Comparison of ENCODE assay signal across 15 mouse cellular contexts in the genomic region with DNA sequence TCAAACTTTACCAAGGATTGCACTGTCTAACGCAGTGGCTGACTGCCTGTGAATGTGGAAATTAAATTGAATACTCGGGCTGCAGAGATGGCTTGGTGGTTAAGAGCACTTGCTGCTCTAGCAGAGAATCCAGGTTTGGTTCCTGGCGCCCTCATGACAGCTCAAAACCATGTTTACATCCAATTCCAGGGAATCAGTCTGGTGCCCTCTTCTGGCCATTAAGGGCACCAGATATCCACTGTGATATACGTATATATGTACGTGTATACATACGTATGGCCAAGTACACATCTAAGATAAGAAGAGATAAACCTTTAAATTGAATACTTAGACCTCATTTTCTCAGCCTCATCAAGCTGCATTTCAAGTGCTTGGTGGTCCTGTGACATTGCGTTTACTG. TPM values are rescaled to one million over a fixed set of nuclear protein-coding genes. Genes with fewer than 3 reads are reported as not detected.
DNase-seq lines count a peak whose midpoint lies in the region; ATAC-seq and TF ChIP-seq lines count a peak whose summit lies in the region.
"Had no signal": no experiment of that assay in that cellular context is flagged by ENCODE, and none has a peak within 500 bp of the region (broad histone marks: within the 10 kb centered on the region; RNA-seq: fewer than 3 reads in every experiment).

No protein-coding gene starts in this region.

- H3K4me3 ChIP-seq in forebrain, embryonic 13.5 days: 0 out of 2 replicates have a peak overlapping the region, but pooled peaks have one; percentile 1
- H3K4me3 ChIP-seq in forebrain, embryonic 15.5 days: no peak overlapping the region
- no peak overlapping the region for H3K4me3 ChIP-seq in left cerebral cortex, adult 2 months
- 0 out of 2 replicates have a peak overlapping the region, but pooled peaks have one; percentile 73 for H3K4me3 ChIP-seq in limb, embryonic 10.5 days
- H3K4me3 ChIP-seq: neural tube, embryonic 12.5 days had no signal

- no peak overlapping the region for H3K9ac ChIP-seq in forebrain, embryonic 13.5 days
- no peak overlapping the region for H3K9ac ChIP-seq in forebrain, embryonic 15.5 days (replicated peaks)
- H3K9ac ChIP-seq: neural tube, embryonic 12.5 days had no signal

- peaks cover 15% of the 10 kb centered on the region for H3K27me3 ChIP-seq in forebrain, embryonic 13.5 days
- peaks cover 14% of the 10 kb centered on the region for H3K27me3 ChIP-seq in forebrain, embryonic 15.5 days
- peaks cover 11% of the 10 kb centered on the region for H3K27me3 ChIP-seq in limb, embryonic 10.5 days (ENCODE audit: low read depth, poor library complexity, severe bottlenecking)

- intact Hi-C loops in left cerebral cortex, adult 2 months (cut with DNase I): loop anchor here (5.0 kb wide), 1 partner anchor 34 kb away; no protein-coding TSS in a partner anchor
- intact Hi-C loops in left cerebral cortex, postnatal 36 days (cut with DNase I): no loop called here

- DNase-seq in left cerebral cortex, adult 2 months (ENCODE audit: extremely low spot score in 1 of 2, low spot score in 2 of 2): no peak
- DNase-seq in left cerebral cortex, postnatal 36 days (ENCODE audit: low spot score in 2 of 2): no peak
- DNase-seq in ES-CJ7 (ENCODE audit: low read depth, low spot score): peak; percentile 80
- no peak for DNase-seq in limb, embryonic 10.5 days (ENCODE audit: low spot score)
- DNase-seq in cerebellum, adult 11-12 months: no peak
- DNase-seq in cerebellum, adult 8-10 months: no peak
- DNase-seq: gastrocnemius, postnatal 25 days; kidney, adult 11 months; left cerebral cortex, postnatal 4 days; retina, postnatal 1 day; thymus, adult 2 months had no signal

- H3K9me3 ChIP-seq in forebrain, embryonic 13.5 days (replicated peaks): no peaks in the 10 kb centered on the region
- no peaks in the 10 kb centered on the region for H3K9me3 ChIP-seq in forebrain, embryonic 15.5 days
- no peaks in the 10 kb centered on the region for H3K9me3 ChIP-seq in limb, embryonic 10.5 days (replicated peaks)
- H3K9me3 ChIP-seq: neural tube, embryonic 12.5 days had no signal

- H3K36me3 ChIP-seq in forebrain, embryonic 13.5 days (ENCODE audit: poor library complexity, severe bottlenecking): peaks cover 58% of the 10 kb centered on the region
- H3K36me3 ChIP-seq in forebrain, embryonic 15.5 days: peaks cover 27% of the 10 kb centered on the region; the same call in 1 of the 2 replicates
- H3K36me3 ChIP-seq in limb, embryonic 10.5 days: peaks cover 65% of the 10 kb centered on the region

- peaks cover 60% of the 10 kb centered on the region for H3K4me1 ChIP-seq in forebrain, embryonic 13.5 days
- H3K4me1 ChIP-seq in forebrain, embryonic 15.5 days: peaks cover 54% of the 10 kb centered on the region
- H3K4me1 ChIP-seq in limb, embryonic 10.5 days: peaks cover 73% of the 10 kb centered on the region

- WGBS in forebrain, embryonic 13.5 days: 91% methylated on average over 7 of the region's 7 CpGs
- WGBS in forebrain, embryonic 15.5 days: 92% methylated on average over 7 of the region's 7 CpGs
- WGBS in limb, embryonic 10.5 days: 93% methylated on average over 7 of the region's 7 CpGs

- peak; percentile 57 for TF ChIP-seq CTCF in left cerebral cortex, adult 2 months (IDR thresholded peaks at IDR 0.05)

- H3K4me2 ChIP-seq in forebrain, embryonic 13.5 days: no peak overlapping the region
- H3K4me2 ChIP-seq in forebrain, embryonic 15.5 days (replicated peaks): no peak overlapping the region
- H3K4me2 ChIP-seq: midbrain, embryonic 11.5 days had no signal

- no peak for ATAC-seq in forebrain, embryonic 13.5 days
- ATAC-seq in forebrain, embryonic 15.5 days (replicated peaks): no peak

- no peak overlapping the region for H3K27ac ChIP-seq in forebrain, embryonic 13.5 days
- no peak overlapping the region for H3K27ac ChIP-seq in forebrain, embryonic 15.5 days (replicated peaks)
- H3K27ac ChIP-seq in left cerebral cortex, adult 2 months: no peak overlapping the region
- H3K27ac ChIP-seq in limb, embryonic 10.5 days: no peak overlapping the region
- H3K27ac ChIP-seq: neural tube, embryonic 12.5 days had no signal

RNA-seq across cellular contexts. Expression of a gene that starts 3.0 kb away (rescaled TPM):
- 3.2 and 3.5 TPM in 2 replicates for polyA plus RNA-seq in forebrain, embryonic 13.5 days (2015; fragmentation: Nextera tagmentation; extraction: Ambion mirVana)
- polyA plus RNA-seq in forebrain, embryonic 15.5 days (2015; fragmentation: Nextera tagmentation; extraction: Ambion mirVana): 4.3 and 4.7 TPM in 2 replicates
- total RNA-seq in left cerebral cortex, adult 2 months (2021): 100 to 1,000 TPM; 143 to 147 TPM
- total RNA-seq in left cerebral cortex, postnatal 36 days (2021): 100 to 1,000 TPM; 129 to 134 TPM
- 2.5 TPM in 2 replicates for polyA plus RNA-seq in limb, embryonic 10.5 days (2016; fragmentation: Nextera tagmentation; extraction: Ambion mirVana)

RNA-seq across cellular contexts. Expression of a gene that starts 19.4 kb away (rescaled TPM):
- 12.8 and 17.3 TPM in 2 replicates for polyA plus RNA-seq in forebrain, embryonic 13.5 days (2015; fragmentation: Nextera tagmentation; extraction: Ambion mirVana)
- polyA plus RNA-seq in forebrain, embryonic 15.5 days (2015; fragmentation: Nextera tagmentation; extraction: Ambion mirVana): 17.4 and 19.5 TPM in 2 replicates
- 10 to 100 TPM; 47.7 to 57.6 TPM for total RNA-seq in left cerebral cortex, adult 2 months (2021)
- total RNA-seq in left cerebral cortex, postnatal 36 days (2021): 10 to 100 TPM; 56.0 to 59.3 TPM
- 9.4 and 15.3 TPM in 2 replicates for polyA plus RNA-seq in limb, embryonic 10.5 days (2016; fragmentation: Nextera tagmentation; extraction: Ambion mirVana)

RNA-seq across cellular contexts. Expression of a gene that starts 34.1 kb away (rescaled TPM):
- 21.5 and 22.9 TPM in 2 replicates for polyA plus RNA-seq in forebrain, embryonic 13.5 days (2015; fragmentation: Nextera tagmentation; extraction: Ambion mirVana)
- polyA plus RNA-seq in forebrain, embryonic 15.5 days (2015; fragmentation: Nextera tagmentation; extraction: Ambion mirVana): 18.1 and 18.8 TPM in 2 replicates
- 10 to 100 TPM; 36.2 to 39.6 TPM for total RNA-seq in left cerebral cortex, adult 2 months (2021)
- total RNA-seq in left cerebral cortex, postnatal 36 days (2021): 10 to 100 TPM; 27.5 to 35.7 TPM
- 21.0 and 21.5 TPM in 2 replicates for polyA plus RNA-seq in limb, embryonic 10.5 days (2016; fragmentation: Nextera tagmentation; extraction: Ambion mirVana)

RNA-seq across cellular contexts. Expression of a gene that starts 36.7 kb away (rescaled TPM):
- polyA plus RNA-seq in forebrain, embryonic 13.5 days (2015; fragmentation: Nextera tagmentation; extraction: Ambion mirVana): 3.5 and 3.9 TPM in 2 replicates
- polyA plus RNA-seq in forebrain, embryonic 15.5 days (2015; fragmentation: Nextera tagmentation; extraction: Ambion mirVana): 4.6 and 5.8 TPM in 2 replicates
- 100 to 1,000 TPM in 1 of 2 experiments, 10 to 100 TPM in 1; 99.9 to 107 TPM for total RNA-seq in left cerebral cortex, adult 2 months (2021)
- 100 to 1,000 TPM in 1 of 2 experiments, 10 to 100 TPM in 1; 90.9 to 102 TPM for total RNA-seq in left cerebral cortex, postnatal 36 days (2021)
- 16.1 and 23.8 TPM in 2 replicates for polyA plus RNA-seq in limb, embryonic 10.5 days (2016; fragmentation: Nextera tagmentation; extraction: Ambion mirVana)

RNA-seq across cellular contexts. Expression of a gene that starts 37.0 kb away (rescaled TPM):
- polyA plus RNA-seq in forebrain, embryonic 13.5 days (2015; fragmentation: Nextera tagmentation; extraction: Ambion mirVana): 559 and 571 TPM in 2 replicates
- polyA plus RNA-seq in forebrain, embryonic 15.5 days (2015; fragmentation: Nextera tagmentation; extraction: Ambion mirVana): 460 and 475 TPM in 2 replicates
- total RNA-seq in left cerebral cortex, adult 2 months (2021): 100 to 1,000 TPM; 113 to 123 TPM
- total RNA-seq in left cerebral cortex, postnatal 36 days (2021): 100 to 1,000 TPM; 116 to 125 TPM
- polyA plus RNA-seq in limb, embryonic 10.5 days (2016; fragmentation: Nextera tagmentation; extraction: Ambion mirVana): 626 and 675 TPM in 2 replicates

Comparison
In these comparisons a context has a peak if more than half of its experiments do, and no peak if none do; other contexts are left out.
1. H3K4me3 ChIP-seq: peak in forebrain, embryonic 13.5 days (single experiment) and limb, embryonic 10.5 days (single experiment); none in forebrain, embryonic 15.5 days (single experiment) and left cerebral cortex, adult 2 months (single experiment).